Mouse (Mus musculus): ENCODE measurements around the gene Taf6l.
A peak's percentile ranks its signal among the peaks of the same experiment; 100 is the strongest.

The Taf6l gene

GRCm38 (mm10) chr19:8790171-8790570 lies 4.0 kb upstream of the Taf6l start:
- DNase-seq (ENCODE audit: low spot score in 2 of 2): no peak

GRCm38 (mm10) chr19:8789171-8789570 lies 3.0 kb upstream of the Taf6l start:
- no peak for DNase-seq (ENCODE audit: low spot score in 2 of 2)

- DNase-seq (ENCODE audit: low spot score in 2 of 2): no peak
These were observed 2.3 kb upstream of the Taf6l start for GRCm38 (mm10) chr19:8788521-8788920.

GRCm38 (mm10) chr19:8774951-8775421 lies 11.2 kb downstream of the Taf6l start:
- no peak for DNase-seq (ENCODE audit: low spot score in 2 of 2)

GRCm38 (mm10) chr19:8774086-8774835 lies 12.0 kb downstream of the Taf6l start, which contains the start of gene Tmem179b:
TSS of gene Tmem179b (minus strand) at chr19:8774467.
- DNase-seq (ENCODE audit: low spot score in 2 of 2): peak; percentile 96 to 97

- no peak for DNase-seq (ENCODE audit: low spot score in 2 of 2)
These were observed 12.8 kb downstream of the Taf6l start for GRCm38 (mm10) chr19:8773409-8773808.

- no peak for DNase-seq (ENCODE audit: low spot score in 2 of 2)
These were observed 13.2 kb downstream of the Taf6l start for GRCm38 (mm10) chr19:8772996-8773395.

GRCm38 (mm10) chr19:8770567-8771270 lies 15.5 kb downstream of the Taf6l start, which contains the start of gene Tmem223:
TSS of gene Tmem223 (plus strand) at chr19:8770996.
- DNase-seq (ENCODE audit: low spot score in 2 of 2): peak; percentile 78 to 81

GRCm38 (mm10) chr19:8765562-8765961 lies 20.7 kb downstream of the Taf6l start:
- DNase-seq (ENCODE audit: low spot score in 2 of 2): no peak

- no peak for DNase-seq (ENCODE audit: low spot score in 2 of 2)
These were observed 22.9 kb downstream of the Taf6l start for GRCm38 (mm10) chr19:8763276-8763675.

GRCm38 (mm10) chr19:8760757-8761156 lies 25.5 kb downstream of the Taf6l start:
- DNase-seq (ENCODE audit: low spot score in 2 of 2): peak in 1 of 2 experiments; percentile 30

GRCm38 (mm10) chr19:8758899-8759298 lies 27.3 kb downstream of the Taf6l start:
- no peak for DNase-seq (ENCODE audit: low spot score in 2 of 2)

- DNase-seq (ENCODE audit: low spot score in 2 of 2): no peak
These were observed 28.7 kb downstream of the Taf6l start for GRCm38 (mm10) chr19:8757471-8757998.

- peak; percentile 89 to 92 for DNase-seq (ENCODE audit: low spot score in 2 of 2)
These were observed 29.4 kb downstream of the Taf6l start, which contains the start of gene Nxf1 for GRCm38 (mm10) chr19:8756635-8757387. TSS of gene Nxf1 (plus strand) at chr19:8757073.

GRCm38 (mm10) chr19:8755652-8756051 lies 30.6 kb downstream of the Taf6l start:
- no peak for DNase-seq (ENCODE audit: low spot score in 2 of 2)

GRCm38 (mm10) chr19:8747368-8747767 lies 38.8 kb downstream of the Taf6l start:
- DNase-seq (ENCODE audit: low spot score in 2 of 2): no peak

GRCm38 (mm10) chr19:8745382-8745781 lies 40.8 kb downstream of the Taf6l start:
- DNase-seq (ENCODE audit: low spot score in 2 of 2): no peak

GRCm38 (mm10) chr19:8742176-8742575 lies 44.0 kb downstream of the Taf6l start:
- no peak for DNase-seq (ENCODE audit: low spot score in 2 of 2)

- peak; percentile 96 for DNase-seq (ENCODE audit: low spot score in 2 of 2)
These were observed 44.9 kb downstream of the Taf6l start, which contains the start of gene Stx5a for GRCm38 (mm10) chr19:8741243-8741869. TSS of gene Stx5a (plus strand) at chr19:8741413.

- no peak for DNase-seq (ENCODE audit: low spot score in 2 of 2)
These were observed 45.6 kb downstream of the Taf6l start, which contains the start of gene 1700092M07Rik for GRCm38 (mm10) chr19:8740603-8741002. TSS of gene 1700092M07Rik (plus strand) at chr19:8740718.

GRCm38 (mm10) chr19:8739646-8740045 lies 46.6 kb downstream of the Taf6l start:
- no peak for DNase-seq (ENCODE audit: low spot score in 2 of 2)
